Mouse (Mus musculus) left cerebral cortex, postnatal 4 days (tissue): ENCODE measurements at regions not wholly inside any gene's neighbourhood (a gene's known extent, or its start where the extent isn't known, plus 50 kb on each side); places are given as distances from the start of the nearest gene placed in this dataset.

Source experiments
- DNase-seq: peaks from one replicate; pipeline ENCODE4 v3.0.0-alpha.2; 2022
- intact Hi-C: fragments of 180-260 bp; cut with DNase I; formaldehyde crosslinking; loops from one replicate; pipeline ENCODE4 v1.15.1; 2025

DNA sequence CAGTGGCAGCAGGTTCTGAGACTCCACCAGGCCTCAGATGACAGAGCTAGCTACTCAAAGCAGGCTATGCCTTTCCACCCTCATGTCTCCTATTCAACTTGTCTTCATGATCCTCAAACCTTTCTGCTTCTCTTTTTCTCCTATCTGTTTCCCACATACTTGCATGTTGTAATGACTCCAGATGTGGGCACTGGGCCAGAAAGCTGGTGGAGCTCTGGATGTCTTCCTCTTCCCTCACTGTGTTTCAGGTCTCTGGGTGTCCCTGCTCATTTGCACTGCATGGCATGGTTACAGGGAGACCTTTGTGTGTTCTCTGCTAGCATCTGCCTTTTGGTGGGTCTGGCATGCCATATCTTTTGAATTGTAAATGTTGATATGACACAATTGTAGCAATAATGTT is 1354.7 kb upstream of the Pcdh17 start:
- DNase-seq, result peak; percentile 21
- intact Hi-C loops, result no loop called here
